Mouse (Mus musculus): ENCODE data around the gene Rad51d. TPM values are rescaled to one million over a fixed set of nuclear protein-coding genes. Genes with fewer than 3 reads are reported as not detected.
"Not testable (repeated sequence)": the region's sequence is repeated elsewhere in the genome, so short reads cannot be mapped to it uniquely, and the experiment has no call there.

Rad51d gene
- total RNA-seq, 1 experiment from 2014 or later = 16.0 TPM

GRCm38 (mm10) chr11:82861558-82861957 lies 28.9 kb downstream of the Rad51d start:
- no peak for ATAC-seq (replicated peaks; ENCODE audit: low read depth, poor library complexity, severe bottlenecking)

GRCm38 (mm10) chr11:82860759-82861158 lies 29.7 kb downstream of the Rad51d start:
- ATAC-seq (replicated peaks; ENCODE audit: low read depth, poor library complexity, severe bottlenecking) = peak; percentile 53

GRCm38 (mm10) chr11:82857307-82857848 lies 33.0 kb downstream of the Rad51d start:
- ATAC-seq (replicated peaks; ENCODE audit: low read depth, poor library complexity, severe bottlenecking) = no peak

GRCm38 (mm10) chr11:82856032-82856431 lies 34.4 kb downstream of the Rad51d start:
- no peak for ATAC-seq (replicated peaks; ENCODE audit: low read depth, poor library complexity, severe bottlenecking)

GRCm38 (mm10) chr11:82855327-82855973 lies 35.0 kb downstream of the Rad51d start:
- ATAC-seq (replicated peaks; ENCODE audit: low read depth, poor library complexity, severe bottlenecking) = peak; percentile 50; the same call in 1 of the 2 replicates

- no peak for ATAC-seq (replicated peaks; ENCODE audit: low read depth, poor library complexity, severe bottlenecking)
Measured at GRCm38 (mm10) chr11:82854111-82854510, 36.3 kb downstream of the Rad51d start.

GRCm38 (mm10) chr11:82852958-82853357 lies 37.5 kb downstream of the Rad51d start:
- no peak for ATAC-seq (replicated peaks; ENCODE audit: low read depth, poor library complexity, severe bottlenecking)

- ATAC-seq (replicated peaks; ENCODE audit: low read depth, poor library complexity, severe bottlenecking) = no peak
Measured at GRCm38 (mm10) chr11:82852540-82852939, 37.9 kb downstream of the Rad51d start.

- ATAC-seq (replicated peaks; ENCODE audit: low read depth, poor library complexity, severe bottlenecking) = no peak
Measured at GRCm38 (mm10) chr11:82852115-82852514, 38.3 kb downstream of the Rad51d start.

GRCm38 (mm10) chr11:82850259-82850658 lies 40.2 kb downstream of the Rad51d start:
- no peak for ATAC-seq (replicated peaks; ENCODE audit: low read depth, poor library complexity, severe bottlenecking)

- peak; percentile 54 for ATAC-seq (replicated peaks; ENCODE audit: low read depth, poor library complexity, severe bottlenecking)
Measured at GRCm38 (mm10) chr11:82847571-82848000, 42.8 kb downstream of the Rad51d start.

- no peak for ATAC-seq (replicated peaks; ENCODE audit: low read depth, poor library complexity, severe bottlenecking)
Measured at GRCm38 (mm10) chr11:82846938-82847337, 43.5 kb downstream of the Rad51d start.

GRCm38 (mm10) chr11:82846079-82846436 lies 44.4 kb downstream of the Rad51d start:
- ATAC-seq (replicated peaks; ENCODE audit: low read depth, poor library complexity, severe bottlenecking) = peak; percentile 71

GRCm38 (mm10) chr11:82845415-82846078 lies 44.9 kb downstream of the Rad51d start:
- ATAC-seq (replicated peaks; ENCODE audit: low read depth, poor library complexity, severe bottlenecking) = peak; percentile 75

- peak; percentile 4; the same call in 1 of the 2 replicates for ATAC-seq (replicated peaks; ENCODE audit: low read depth, poor library complexity, severe bottlenecking)
Measured at GRCm38 (mm10) chr11:82844771-82845414, 45.5 kb downstream of the Rad51d start.

GRCm38 (mm10) chr11:82838511-82838910 lies 51.9 kb downstream of the Rad51d start:
- ATAC-seq (replicated peaks; ENCODE audit: low read depth, poor library complexity, severe bottlenecking) = no peak

GRCm38 (mm10) chr11:82837848-82838247 lies 52.6 kb downstream of the Rad51d start:
- ATAC-seq (replicated peaks; ENCODE audit: low read depth, poor library complexity, severe bottlenecking) = no peak

- no peak for ATAC-seq (replicated peaks; ENCODE audit: low read depth, poor library complexity, severe bottlenecking)
Measured at GRCm38 (mm10) chr11:82837192-82837591, 53.2 kb downstream of the Rad51d start.

GRCm38 (mm10) chr11:82835616-82836432 lies 54.6 kb downstream of the Rad51d start:
- ATAC-seq (replicated peaks; ENCODE audit: low read depth, poor library complexity, severe bottlenecking) = no peak

GRCm38 (mm10) chr11:82834359-82834758 lies 56.1 kb downstream of the Rad51d start:
- ATAC-seq (replicated peaks; ENCODE audit: low read depth, poor library complexity, severe bottlenecking) = not testable (repeated sequence)
